Mouse (Mus musculus): ENCODE data around the gene Ccdc71. TPM values are rescaled to one million over a fixed set of nuclear protein-coding genes. Genes with fewer than 3 reads are reported as not detected.
A peak's percentile ranks its signal among the peaks of the same experiment; 100 is the strongest.

The Ccdc71 gene
- total RNA-seq, 2 experiments from 2014 or later: 34.7 to 40.2 TPM

- no peak for DNase-seq (ENCODE audit: low spot score in 2 of 2)
Observed at GRCm38 (mm10) chr9:108488403-108488802, 28.1 kb downstream of the Ccdc71 start.

DNA sequence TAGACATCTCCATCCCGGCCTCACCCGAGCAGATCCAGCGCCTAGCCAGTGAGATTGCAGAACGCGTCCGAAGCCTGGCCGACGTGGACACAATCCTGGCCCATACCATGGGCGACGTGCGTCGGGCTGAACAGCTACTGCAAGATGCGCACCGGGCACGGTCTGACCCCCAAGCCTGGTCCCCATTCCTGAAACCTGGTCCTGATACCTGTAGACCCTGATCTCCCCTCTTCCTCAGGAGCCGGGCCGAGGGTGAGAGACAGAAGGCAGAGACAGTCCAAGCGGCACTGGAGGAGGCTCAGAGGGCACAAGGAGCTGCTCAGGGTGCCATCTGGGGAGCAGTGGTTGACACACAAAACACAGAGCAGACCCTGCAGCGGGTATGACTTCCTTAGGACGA is 28.9 kb downstream of the Ccdc71 start:
- no peak for DNase-seq (ENCODE audit: low spot score in 2 of 2)

- peak in 1 of 2 experiments; percentile 26 for DNase-seq (ENCODE audit: low spot score in 2 of 2)
Observed at GRCm38 (mm10) chr9:108489702-108490558, 29.6 kb downstream of the Ccdc71 start.

DNA sequence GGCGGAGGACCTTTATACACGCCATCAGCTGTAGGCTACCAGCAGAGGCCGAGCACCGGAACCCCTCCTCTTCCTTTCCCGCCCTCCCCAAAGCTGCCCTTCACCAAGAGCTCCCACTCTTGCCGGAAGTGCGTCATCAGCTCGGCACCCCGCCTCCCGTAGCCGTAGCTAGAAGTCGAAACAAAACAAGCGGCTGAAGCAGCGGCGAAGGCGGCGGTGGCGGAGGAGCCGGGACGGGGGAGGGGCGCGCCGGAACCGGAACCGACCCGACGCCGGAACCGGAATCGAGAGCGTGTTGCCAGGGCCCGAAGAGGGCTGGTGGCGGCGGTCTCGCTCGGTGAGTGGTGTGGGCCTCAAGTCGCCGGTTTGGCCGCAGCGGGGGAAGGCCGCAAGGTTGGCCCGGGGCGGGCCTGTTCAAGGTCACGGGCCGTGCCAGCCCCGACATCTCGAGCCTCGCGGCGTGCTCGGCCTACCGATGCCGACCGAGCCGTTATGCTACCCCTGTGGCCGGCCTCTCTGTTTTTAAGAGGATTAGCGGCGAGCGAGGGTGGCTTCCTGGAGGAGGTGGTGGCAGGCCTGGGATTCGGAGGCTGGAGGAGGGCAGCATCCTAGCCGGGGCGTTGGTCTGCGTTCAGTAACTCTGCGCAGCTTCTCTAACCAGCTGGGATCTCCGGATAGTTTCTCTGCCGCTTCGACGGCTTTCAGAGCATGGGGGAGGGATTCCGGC is 30.4 kb downstream of the Ccdc71 start, which contains the start of gene Usp19:
Gene Usp19, plus strand, starts transcription at position 44 of the 727 bp plus-strand sequence.
- DNase-seq (ENCODE audit: low spot score in 2 of 2): peak; percentile 94 to 97

- DNase-seq (ENCODE audit: low spot score in 2 of 2): no peak
Observed at GRCm38 (mm10) chr9:108491286-108491580, 30.9 kb downstream of the Ccdc71 start.

DNA sequence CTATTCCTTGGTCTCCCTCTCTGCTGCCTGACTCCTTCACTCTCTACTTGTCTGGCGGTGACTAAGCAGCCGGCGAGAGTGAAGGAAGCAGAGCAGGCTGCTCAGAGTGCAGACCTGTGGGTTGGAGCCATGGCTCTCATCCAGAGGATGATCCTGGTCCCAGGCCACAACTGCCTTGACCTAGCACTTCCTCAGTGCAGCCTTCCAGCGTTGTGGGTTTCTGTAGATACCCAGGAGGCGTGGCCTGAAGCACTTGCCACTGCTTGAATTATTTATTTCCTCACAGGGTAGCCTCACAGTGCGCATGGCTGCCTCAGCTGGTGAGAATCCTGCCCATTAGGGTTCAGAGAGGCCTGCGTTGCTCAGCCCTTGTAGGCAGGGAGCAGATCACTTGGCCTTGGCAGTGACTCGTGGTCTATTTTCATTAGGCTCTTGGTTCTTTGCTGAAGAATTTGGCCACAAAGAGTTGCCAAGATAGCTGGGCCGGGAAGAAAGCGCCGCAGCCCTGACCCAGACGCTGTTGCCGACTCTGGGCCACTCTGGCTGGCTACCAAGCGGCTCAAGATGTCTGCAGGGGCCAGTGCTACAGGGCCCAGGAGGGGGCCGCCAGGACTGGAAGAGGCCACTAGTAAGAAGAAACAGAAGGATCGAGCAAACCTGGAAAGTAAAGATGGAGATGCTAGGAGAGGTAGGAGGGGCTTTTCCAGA is 31.9 kb downstream of the Ccdc71 start:
- peak in 1 of 2 experiments; percentile 32 for DNase-seq (ENCODE audit: low spot score in 2 of 2)

GRCm38 (mm10) chr9:108493246-108493645 is 32.9 kb downstream of the Ccdc71 start:
- no peak for DNase-seq (ENCODE audit: low spot score in 2 of 2)

DNA sequence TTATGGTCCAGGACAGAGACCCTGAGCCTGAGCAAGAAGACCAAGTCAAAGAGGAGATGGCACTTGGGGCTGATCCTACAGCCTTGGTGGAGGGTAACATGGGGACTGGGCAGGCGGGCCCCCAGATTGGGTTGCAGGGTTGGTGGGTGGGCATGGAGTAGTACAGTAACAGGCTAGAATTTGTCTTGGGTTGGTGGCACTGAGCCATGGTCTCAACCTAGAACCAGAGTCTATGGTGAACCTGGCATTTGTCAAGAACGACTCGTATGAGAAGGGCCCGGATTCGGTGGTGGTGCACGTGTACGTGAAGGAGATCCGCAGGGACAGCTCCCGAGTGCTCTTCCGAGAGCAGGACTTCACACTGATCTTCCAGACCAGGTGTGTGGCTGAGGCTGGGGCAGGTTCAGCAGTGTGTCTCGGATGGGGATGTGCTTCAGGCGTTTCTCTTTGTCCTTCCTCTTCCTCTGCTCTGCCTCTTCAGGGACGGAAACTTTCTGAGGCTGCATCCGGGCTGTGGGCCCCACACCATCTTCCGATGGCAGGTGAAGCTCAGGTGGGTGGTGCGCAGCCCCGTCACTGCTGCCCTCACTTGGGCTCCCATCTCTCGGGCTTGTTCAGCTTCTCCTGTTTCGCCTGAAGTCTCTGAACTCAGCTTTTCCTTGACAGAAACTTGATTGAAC is 34.0 kb downstream of the Ccdc71 start:
- DNase-seq (ENCODE audit: low spot score in 2 of 2): no peak

- no peak for DNase-seq (ENCODE audit: low spot score in 2 of 2)
Observed at GRCm38 (mm10) chr9:108494905-108495304, 34.6 kb downstream of the Ccdc71 start.

- DNase-seq (ENCODE audit: low spot score in 2 of 2): no peak
Observed at GRCm38 (mm10) chr9:108499231-108499630, 38.9 kb downstream of the Ccdc71 start.

DNA sequence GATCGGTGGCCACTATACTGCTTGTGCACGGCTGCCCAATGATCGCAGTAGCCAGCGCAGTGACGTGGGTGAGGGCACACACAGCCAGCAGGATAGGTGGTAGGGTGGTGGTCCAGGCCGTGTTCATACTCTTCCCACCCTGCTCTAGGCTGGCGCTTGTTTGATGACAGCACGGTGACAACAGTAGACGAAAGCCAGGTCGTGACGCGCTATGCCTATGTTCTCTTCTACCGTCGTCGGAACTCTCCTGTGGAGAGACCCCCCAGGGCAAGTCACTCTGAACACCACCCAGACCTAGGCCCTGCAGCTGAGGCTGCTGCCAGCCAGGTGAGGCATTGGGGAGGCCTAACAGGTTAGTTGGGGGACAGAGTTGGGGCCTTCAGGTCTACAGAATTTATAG is 39.6 kb downstream of the Ccdc71 start:
- no peak for DNase-seq (ENCODE audit: low spot score in 2 of 2)

GRCm38 (mm10) chr9:108506901-108507300 is 46.6 kb downstream of the Ccdc71 start:
- no peak for DNase-seq (ENCODE audit: low spot score in 2 of 2)

GRCm38 (mm10) chr9:108507619-108508434 is 47.5 kb downstream of the Ccdc71 start, which contains the start of gene Qars:
TSS of gene Qars (plus strand) at chr9:108507706.
- peak; percentile 90 to 97 for DNase-seq (ENCODE audit: low spot score in 2 of 2)

- no peak for DNase-seq (ENCODE audit: low spot score in 2 of 2)
Observed at GRCm38 (mm10) chr9:108508776-108509175, 48.4 kb downstream of the Ccdc71 start.

Other genes with a start within 250 kb of the Ccdc71 start
- 10 to 100 TPM; 73.4 to 75.4 TPM for gene Dag1, start 196.6 kb upstream of the Ccdc71 start, total RNA-seq (2021)
- 100 to 1,000 TPM; 114 to 116 TPM for gene Nicn1, start 170.1 kb upstream of the Ccdc71 start, total RNA-seq (2021)
- gene Amt, start 163.7 kb upstream of the Ccdc71 start, total RNA-seq (2021): 10 to 100 TPM; 30.2 to 33.0 TPM
- 100 to 1,000 TPM; 163 to 172 TPM for gene Rhoa, start 154.4 kb upstream of the Ccdc71 start, total RNA-seq (2021)
- 10 to 100 TPM; 29.9 to 31.3 TPM for gene Tcta, start 154.4 kb upstream of the Ccdc71 start, total RNA-seq (2021)
- 10 to 100 TPM; 58.5 to 70.8 TPM for gene Gpx1, start 121.6 kb upstream of the Ccdc71 start, total RNA-seq (2021)
- 100 to 1,000 TPM; 102 to 105 TPM for gene Usp4, start 112.7 kb upstream of the Ccdc71 start, total RNA-seq (2021)
- 1 to 10 TPM; 2.3 to 2.5 TPM for gene 1700102P08Rik, start 67.7 kb upstream of the Ccdc71 start, total RNA-seq (2021)
- not detected for gene Ccdc36, start 32.0 kb upstream of the Ccdc71 start, total RNA-seq (2021)
- not detected for gene BC048562, start 24.0 kb upstream of the Ccdc71 start, total RNA-seq (2021)
- gene Klhdc8b, start 1.1 kb downstream of the Ccdc71 start, total RNA-seq (2021): 10 to 100 TPM; 18.8 to 19.6 TPM
- gene Lamb2, start 19.2 kb downstream of the Ccdc71 start, total RNA-seq (2021): 10 to 100 TPM; 27.5 to 29.5 TPM
- 100 to 1,000 TPM; 145 to 154 TPM for gene Usp19, start 30.1 kb downstream of the Ccdc71 start, total RNA-seq (2021)
- gene Qars, start 47.2 kb downstream of the Ccdc71 start, total RNA-seq (2021): 10 to 100 TPM; 74.4 to 83.4 TPM
- gene Qrich1, start 56.3 kb downstream of the Ccdc71 start, total RNA-seq (2021): 100 to 1,000 TPM; 143 to 150 TPM
- gene Impdh2, start 99.8 kb downstream of the Ccdc71 start, total RNA-seq (2021): 10 to 100 TPM; 56.6 to 64.5 TPM
- 10 to 100 TPM; 73.5 to 75.0 TPM for gene Ndufaf3, start 106.9 kb downstream of the Ccdc71 start, total RNA-seq (2021)
- 100 to 1,000 TPM in 1 of 2 experiments, 10 to 100 TPM in 1; 95.0 to 105 TPM for gene Dalrd3, start 109.4 kb downstream of the Ccdc71 start, total RNA-seq (2021)
- 100 to 1,000 TPM; 112 to 123 TPM for gene Wdr6, start 118.2 kb downstream of the Ccdc71 start, total RNA-seq (2021)
- gene P4htm, start 137.1 kb downstream of the Ccdc71 start, total RNA-seq (2021): 100 to 1,000 TPM; 101 to 102 TPM
- gene Arih2, start 188.9 kb downstream of the Ccdc71 start, total RNA-seq (2021): 10 to 100 TPM; 48.7 to 59.4 TPM
- 10 to 100 TPM; 14.4 to 16.7 TPM for gene Slc25a20, start 201.6 kb downstream of the Ccdc71 start, total RNA-seq (2021)
- 10 to 100 TPM; 44.8 to 49.0 TPM for gene Prkar2a, start 228.8 kb downstream of the Ccdc71 start, total RNA-seq (2021)

All from layer of hippocampus, adult 18-20 months (tissue).